Mouse (Mus musculus) limb, embryonic 13.5 days (tissue): ENCODE measurements around the gene Shc3. TPM values are rescaled to one million over a fixed set of nuclear protein-coding genes. Genes with fewer than 3 reads are reported as not detected.

Experiments used
- ATAC-seq: fragments of 200-750 bp; cut with Nextera tagmentation; 2 replicates; pipeline ENCODE4 v1.8.0; 2017; ENCODE audit warnings: low read depth, moderate number of reproducible peaks, moderate TSS enrichment; ENCODE audit not compliant: low FRiP score
- H3K27ac ChIP-seq: fragments of 300-500 bp; sonication (generic); 2 replicates; pipeline ENCODE4 v1.5.1; 2015; ENCODE audit warnings: inconsistent platforms, mild to moderate bottlenecking, moderate library complexity
- H3K27me3 ChIP-seq: fragments of 300-500 bp; sonication (generic); 2 replicates; pipeline ENCODE4 v1.6.1; 2015; ENCODE audit warnings: mild to moderate bottlenecking, inconsistent platforms
- H3K36me3 ChIP-seq: fragments of 300-500 bp; sonication (generic); 2 replicates; pipeline ENCODE4 v1.6.1; 2015; ENCODE audit warnings: inconsistent platforms, mild to moderate bottlenecking, moderate library complexity
- H3K4me1 ChIP-seq: fragments of 300-500 bp; sonication (generic); 2 replicates; pipeline ENCODE4 v1.6.1; 2015; ENCODE audit warnings: inconsistent platforms
- H3K4me2 ChIP-seq: fragments of 300-500 bp; sonication (generic); replicated peaks from 2 replicates; pipeline ENCODE4 v1.6.1; 2015; ENCODE audit warnings: inconsistent platforms, mild to moderate bottlenecking, moderate library complexity
- H3K4me3 ChIP-seq: fragments of 300-500 bp; sonication (generic); 2 replicates; pipeline ENCODE4 v1.5.1; 2015; ENCODE audit warnings: moderate library complexity, mild to moderate bottlenecking, inconsistent platforms
- H3K9ac ChIP-seq: fragments of 300-500 bp; sonication (generic); 2 replicates; pipeline ENCODE4 v1.6.1; 2015; ENCODE audit warnings: mild to moderate bottlenecking, inconsistent platforms
- H3K9me3 ChIP-seq: fragments of 300-500 bp; sonication (generic); 2 replicates; pipeline ENCODE4 v1.6.1; 2016; ENCODE audit warnings: inconsistent platforms
- WGBS: fragments of 180-500 bp; shearing (Covaris S2); methylation state at CpG from one replicate; pipeline ENCODE4 v1.1.7; 2015; 5-methylcytosine and 5-hydroxymethylcytosine counted together
- polyA plus RNA-seq: library from polyadenylated mRNA; unstranded; fragments of >200 nt; fragmentation: Nextera tagmentation; extraction: Ambion mirVana; gene quantifications from 2 replicates; pipeline ENCODE4 v1.2.1, GENCODE M21; 2015

The Shc3 gene
- polyA plus RNA-seq, 1 experiment from 2014 or later, result 0.69 TPM

DNA sequence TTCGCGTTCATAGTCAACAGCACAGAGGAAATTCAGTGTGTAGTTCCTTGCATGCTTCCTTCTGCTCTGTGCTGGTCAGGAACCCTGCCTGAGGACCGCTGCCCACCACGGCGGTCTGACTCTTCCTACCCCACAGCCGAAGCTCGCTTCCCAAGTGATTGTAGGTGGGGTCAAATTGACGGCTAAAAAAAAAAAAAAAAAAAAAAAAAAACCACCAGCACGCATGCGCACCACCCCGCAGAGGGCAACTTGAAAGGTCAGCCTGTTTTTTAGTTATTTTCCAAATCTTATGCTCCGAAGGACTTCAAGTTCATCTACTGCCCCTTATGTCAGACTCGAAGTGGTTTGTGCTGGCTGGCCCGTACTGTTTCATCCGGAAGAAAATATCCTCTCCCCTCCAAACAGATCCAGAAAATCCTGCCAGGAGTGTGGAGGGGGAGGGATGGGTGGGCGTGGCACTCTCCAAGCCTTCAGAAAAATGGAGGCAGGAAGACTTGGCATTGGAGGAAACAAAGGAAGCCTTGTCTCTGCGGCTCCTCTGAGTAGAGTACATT, 100.4 kb downstream of the Shc3 start:
- Histone ChIP-seq H3K9ac (no peak overlapping the region), H3K9me3 (no peaks in the 10 kb centered on the region), H3K27ac (no peak overlapping the region), H3K4me3 (no peak overlapping the region), H3K4me1 (0 out of 2 replicates have a peak, but pooled peaks cover 4% of the 10 kb centered on the region), H3K36me3 (no peaks in the 10 kb centered on the region), H3K27me3 (peaks cover 3% of the 10 kb centered on the region; the same call in 1 of the 2 replicates), H3K4me2 (no peak overlapping the region)
- WGBS, result 76% methylated on average over 17 of the region's 17 CpGs
- ATAC-seq, result no peak

DNA sequence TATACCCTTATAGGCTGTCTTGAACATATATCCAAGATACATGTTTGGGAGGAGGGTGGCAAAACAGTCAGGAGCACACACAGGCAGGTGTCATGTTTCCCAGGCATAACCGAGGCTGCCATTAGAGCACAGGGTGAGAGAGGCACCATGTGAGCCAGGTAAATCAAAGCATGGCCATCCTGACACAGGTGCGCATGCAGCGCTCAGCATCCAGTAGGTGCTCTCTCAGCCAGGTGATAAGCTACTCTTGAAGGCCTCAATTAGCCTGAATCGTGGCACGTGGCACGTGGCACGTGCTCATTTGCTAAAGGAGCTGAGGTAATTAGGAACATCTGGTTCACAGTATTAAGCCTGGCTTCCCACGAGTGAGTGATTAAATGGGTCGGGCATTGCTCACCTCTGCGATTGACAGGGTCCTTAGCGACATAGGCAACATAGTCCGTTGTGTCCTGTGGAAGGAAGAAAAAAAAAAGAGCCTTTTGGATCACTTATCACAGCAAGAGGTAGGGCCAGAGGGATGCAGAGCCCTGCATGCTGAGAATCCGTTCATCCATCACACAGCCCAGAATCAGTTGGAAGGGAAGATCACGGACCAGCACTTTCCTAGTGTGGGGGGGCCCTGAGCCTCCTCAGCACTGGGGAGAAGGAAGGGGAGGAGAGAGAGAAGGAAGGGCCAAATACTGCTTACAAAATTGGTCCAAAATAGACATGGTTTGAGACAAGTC, 102.9 kb downstream of the Shc3 start:
- no peak overlapping the region for H3K9ac ChIP-seq
- H3K4me1 ChIP-seq, result 0 out of 2 replicates have a peak, but pooled peaks cover 4% of the 10 kb centered on the region
- H3K9me3 ChIP-seq, result no peaks in the 10 kb centered on the region
- no peak for ATAC-seq
- no peaks in the 10 kb centered on the region for H3K36me3 ChIP-seq
- H3K27ac ChIP-seq, result no peak overlapping the region
- no peak overlapping the region for H3K4me2 ChIP-seq
- peaks cover 3% of the 10 kb centered on the region; the same call in 1 of the 2 replicates for H3K27me3 ChIP-seq
- 33% methylated on average over 14 of the region's 14 CpGs for WGBS
- no peak overlapping the region for H3K4me3 ChIP-seq

DNA sequence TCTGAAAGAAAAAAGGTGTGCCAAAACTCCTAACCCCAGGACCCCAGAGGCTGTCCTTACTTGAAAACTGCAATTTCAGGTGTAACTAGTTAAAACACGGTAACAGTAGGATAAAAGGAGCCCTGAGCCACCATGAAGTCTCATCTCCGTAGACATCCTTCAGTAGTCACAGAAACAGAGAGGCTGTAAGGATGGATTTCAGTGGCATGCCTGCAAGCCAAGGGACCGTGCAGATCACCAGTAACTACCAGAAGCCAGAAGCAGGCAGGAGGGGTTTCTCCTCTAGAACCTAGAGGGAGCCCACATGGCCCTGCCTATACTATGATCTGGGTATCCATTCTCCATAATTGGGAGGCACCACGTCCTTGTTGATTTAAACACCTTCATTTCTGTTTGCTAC, 104.9 kb downstream of the Shc3 start:
- Histone ChIP-seq H3K9me3 (no peaks in the 10 kb centered on the region), H3K27me3 (peaks cover 3% of the 10 kb centered on the region; the same call in 1 of the 2 replicates), H3K36me3 (no peaks in the 10 kb centered on the region), H3K4me3 (no peak overlapping the region), H3K27ac (no peak overlapping the region), H3K4me2 (no peak overlapping the region), H3K9ac (no peak overlapping the region), H3K4me1 (0 out of 2 replicates have a peak, but pooled peaks cover 4% of the 10 kb centered on the region)
- no peak for ATAC-seq
- 61% methylated on average over 4 of the region's 4 CpGs for WGBS

DNA sequence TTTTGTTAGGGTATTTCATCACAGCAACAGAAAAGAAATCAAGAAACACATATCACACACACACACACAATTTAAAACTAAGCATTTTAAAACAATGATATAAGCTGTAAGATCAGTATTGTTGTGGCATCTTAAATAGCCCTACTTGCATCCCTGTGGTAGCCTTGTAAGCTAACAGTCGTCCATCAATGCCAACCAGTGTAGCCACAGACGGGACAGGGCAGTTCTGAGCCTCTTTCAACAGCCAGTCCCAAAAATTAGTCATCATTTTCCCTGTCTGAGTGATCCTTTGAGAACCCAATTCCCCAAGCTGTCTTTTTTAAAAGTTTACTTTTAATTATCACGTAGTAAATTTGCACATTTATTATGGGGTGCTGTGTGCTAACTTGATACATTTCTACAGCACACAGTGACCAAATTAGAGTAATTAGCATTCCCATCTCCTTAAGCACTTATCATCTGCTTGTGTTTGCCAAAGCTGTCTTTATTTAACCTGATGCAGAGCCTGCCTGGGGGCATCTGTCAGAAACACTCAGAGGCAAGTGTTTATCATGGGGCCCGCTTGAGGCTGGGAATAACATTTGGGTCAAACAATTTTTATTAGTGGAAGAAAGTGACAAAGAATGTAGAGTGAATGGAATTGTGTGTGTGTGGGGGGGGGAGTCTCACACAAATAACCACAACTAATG, 112.9 kb downstream of the Shc3 start:
- H3K36me3 ChIP-seq, result no peaks in the 10 kb centered on the region
- ATAC-seq, result no peak
- 21% methylated on average over 4 of the region's 4 CpGs for WGBS
- no peaks in the 10 kb centered on the region for H3K27me3 ChIP-seq
- no peaks in the 10 kb centered on the region for H3K4me1 ChIP-seq
- no peak overlapping the region for H3K27ac ChIP-seq
- no peak overlapping the region for H3K9ac ChIP-seq
- H3K9me3 ChIP-seq, result no peaks in the 10 kb centered on the region
- no peak overlapping the region for H3K4me2 ChIP-seq
- H3K4me3 ChIP-seq, result no peak overlapping the region

DNA sequence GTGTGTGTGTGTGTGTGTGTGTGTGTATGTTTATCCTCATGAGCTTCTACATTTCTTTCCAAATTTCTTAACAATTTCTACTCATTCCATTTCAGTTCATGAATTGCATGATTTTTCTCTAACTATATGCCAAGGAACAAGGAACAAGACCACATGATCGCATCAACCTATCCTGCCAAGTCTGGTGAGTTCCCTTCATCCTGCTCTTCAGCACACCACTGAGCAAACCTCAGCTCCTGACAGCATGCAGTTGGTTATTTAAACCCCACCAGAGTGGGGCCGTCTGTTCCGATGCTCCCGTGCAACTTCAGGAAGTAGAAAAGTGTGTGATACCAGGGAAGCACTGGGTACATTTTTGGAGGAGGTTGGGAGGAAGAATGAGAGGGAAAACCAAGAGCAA, 122.7 kb downstream of the Shc3 start:
- no peak for ATAC-seq
- no peaks in the 10 kb centered on the region for H3K4me1 ChIP-seq
- no peaks in the 10 kb centered on the region for H3K9me3 ChIP-seq
- H3K4me3 ChIP-seq, result no peak overlapping the region
- H3K4me2 ChIP-seq, result no peak overlapping the region
- H3K27me3 ChIP-seq, result no peaks in the 10 kb centered on the region
- no peak overlapping the region for H3K9ac ChIP-seq
- WGBS, result 73% methylated on average over 4 of the region's 4 CpGs
- H3K36me3 ChIP-seq, result no peaks in the 10 kb centered on the region
- H3K27ac ChIP-seq, result no peak overlapping the region

DNA sequence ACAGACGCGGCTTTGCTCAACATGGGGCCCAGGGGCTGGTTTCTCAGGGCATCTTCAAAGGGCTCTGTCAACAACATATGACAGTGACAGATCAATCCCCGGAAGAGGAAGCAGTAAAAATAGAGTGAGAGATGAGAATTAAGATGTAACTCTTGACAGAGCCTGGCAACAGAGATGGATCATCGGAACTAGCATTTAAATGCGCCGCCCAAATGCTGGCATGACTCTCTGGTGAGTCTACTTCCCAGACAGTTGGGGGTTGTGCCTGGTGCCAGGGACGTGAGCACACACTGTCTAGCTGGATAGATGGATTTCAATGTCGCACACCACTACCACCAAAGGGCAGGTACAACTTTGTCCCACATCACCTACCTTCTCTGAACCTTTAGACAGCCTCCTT, 126.3 kb downstream of the Shc3 start:
- H3K27ac ChIP-seq, result no peak overlapping the region
- H3K27me3 ChIP-seq, result no peaks in the 10 kb centered on the region
- ATAC-seq, result no peak
- no peaks in the 10 kb centered on the region for H3K36me3 ChIP-seq
- H3K9me3 ChIP-seq, result no peaks in the 10 kb centered on the region
- no peaks in the 10 kb centered on the region for H3K4me1 ChIP-seq
- WGBS, result 85% methylated on average over 8 of the region's 8 CpGs
- no peak overlapping the region for H3K4me2 ChIP-seq
- no peak overlapping the region for H3K4me3 ChIP-seq
- no peak overlapping the region for H3K9ac ChIP-seq

DNA sequence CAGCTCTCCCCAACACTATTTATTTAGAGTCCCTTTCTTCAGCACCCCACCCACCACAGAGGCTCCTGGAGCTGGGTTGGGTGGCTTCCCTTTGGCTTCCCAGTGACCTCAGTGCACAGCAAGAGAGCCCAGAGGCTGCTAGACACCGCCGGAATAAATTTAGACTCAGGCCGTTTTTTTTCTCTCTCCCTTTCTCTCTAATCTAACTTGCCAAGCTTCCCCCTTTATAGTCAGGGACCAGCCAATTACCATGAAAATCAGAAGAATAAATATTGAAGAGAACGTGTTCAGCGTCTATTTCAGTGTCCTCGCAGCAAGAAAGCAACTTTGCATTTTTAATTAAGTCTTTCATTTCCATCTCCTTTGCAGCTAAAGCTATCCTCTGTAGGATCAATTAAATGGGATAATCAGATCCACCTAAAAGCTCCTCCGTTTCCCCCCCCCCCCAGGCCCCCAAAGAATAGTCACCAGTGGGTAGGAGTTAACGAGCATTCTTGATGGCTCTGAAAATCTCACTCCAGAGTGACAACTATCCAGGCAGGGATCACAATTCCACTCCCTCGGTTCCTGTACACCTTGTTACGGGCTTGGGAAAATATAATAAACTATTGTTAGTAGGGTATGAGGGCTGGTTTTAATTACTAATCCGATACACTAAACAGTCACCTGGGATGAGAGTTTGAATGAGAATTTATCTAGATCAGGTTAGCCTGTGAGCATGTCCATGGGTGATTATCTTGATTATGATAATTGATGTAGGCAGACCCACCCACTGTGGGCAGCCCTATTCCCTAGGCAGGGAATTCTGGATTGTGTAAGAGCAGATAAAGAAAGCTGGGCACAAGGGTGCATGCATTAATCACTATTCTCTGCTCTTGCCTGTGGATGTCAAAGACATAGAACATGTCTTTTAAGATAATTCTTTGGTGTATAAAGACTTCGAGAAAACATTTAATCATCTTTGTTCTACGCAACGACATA, 131.8 kb downstream of the Shc3 start:
- 72% methylated on average over 14 of the region's 14 CpGs for WGBS
- Histone ChIP-seq H3K36me3 (no peaks in the 10 kb centered on the region), H3K9me3 (no peaks in the 10 kb centered on the region), H3K4me2 (no peak overlapping the region), H3K9ac (no peak overlapping the region), H3K27ac (no peak overlapping the region), H3K4me1 (no peaks in the 10 kb centered on the region), H3K4me3 (no peak overlapping the region), H3K27me3 (0 out of 2 replicates have a peak, but pooled peaks cover 3% of the 10 kb centered on the region)
- ATAC-seq, result no peak

DNA sequence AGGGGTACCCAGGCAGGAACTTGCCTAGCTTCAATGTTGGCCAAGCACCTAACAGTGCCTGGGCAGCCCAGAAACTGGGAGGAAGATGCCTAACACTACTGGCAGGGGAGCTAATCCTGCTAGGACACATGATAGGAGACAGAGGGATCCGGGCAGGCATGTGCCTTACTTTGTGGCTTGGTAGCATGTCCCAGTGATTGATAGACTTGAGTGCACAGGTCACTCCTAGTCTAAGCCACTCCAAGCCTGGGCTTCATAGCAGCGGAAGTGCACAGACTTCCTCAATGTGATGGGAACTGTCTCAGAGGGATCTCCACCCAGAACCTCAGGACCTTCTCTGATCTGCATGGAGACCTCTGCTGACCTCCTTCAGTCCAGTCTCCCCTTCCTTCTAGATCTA, 134.1 kb downstream of the Shc3 start:
- WGBS, result 48% methylated on average over 2 of the region's 2 CpGs
- H3K4me1 ChIP-seq, result no peaks in the 10 kb centered on the region
- no peak overlapping the region for H3K9ac ChIP-seq

DNA sequence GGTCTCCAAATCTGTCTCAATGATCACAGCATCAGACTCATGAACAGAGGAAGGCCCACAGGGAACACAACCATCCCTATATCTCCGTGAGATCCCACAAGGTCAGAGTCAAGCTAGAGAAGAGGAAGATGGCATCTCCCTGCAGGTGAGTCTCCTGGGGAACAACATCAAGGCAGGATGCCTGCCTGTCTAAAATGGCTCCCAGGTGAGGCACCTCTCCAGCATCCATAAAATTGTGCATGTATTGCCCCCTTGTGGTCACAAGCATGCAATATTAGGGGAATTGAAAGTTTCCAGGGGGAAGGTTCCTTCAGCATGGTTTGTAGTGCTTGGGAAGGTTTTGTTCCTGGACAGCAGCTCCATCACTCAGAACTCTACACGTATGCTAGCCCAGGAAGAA, 134.8 kb downstream of the Shc3 start:
- no peak overlapping the region for H3K4me3 ChIP-seq

More for the DNA sequence above, 134.1 kb downstream of the Shc3 start:
- no peaks in the 10 kb centered on the region for H3K9me3 ChIP-seq
- no peak for ATAC-seq
- 0 out of 2 replicates have a peak, but pooled peaks cover 3% of the 10 kb centered on the region for H3K27me3 ChIP-seq
- no peaks in the 10 kb centered on the region for H3K36me3 ChIP-seq
- H3K4me2 ChIP-seq, result no peak overlapping the region
- no peak overlapping the region for H3K4me3 ChIP-seq
- no peak overlapping the region for H3K27ac ChIP-seq

DNA sequence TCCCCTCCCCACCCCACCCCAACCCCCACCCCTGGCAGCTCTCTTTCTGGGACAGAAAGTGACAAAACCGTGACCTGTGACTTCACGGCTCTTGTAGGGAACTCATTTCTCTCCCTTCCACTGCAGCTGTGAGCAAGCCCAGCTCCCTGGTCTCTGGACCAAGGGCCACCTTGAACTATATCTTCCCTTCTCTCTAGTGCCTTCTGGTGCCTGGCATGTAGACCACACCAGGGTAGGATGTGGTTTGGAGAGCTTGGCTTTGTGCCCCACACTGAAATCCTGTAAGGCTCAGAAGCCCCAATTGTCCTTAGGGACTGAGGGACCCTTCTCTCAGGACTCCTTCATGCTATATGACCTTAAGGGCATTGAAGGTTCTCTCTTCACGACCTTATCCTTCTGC, 135.8 kb downstream of the Shc3 start:
- no peak for ATAC-seq

More for the DNA sequence above, 134.8 kb downstream of the Shc3 start:
- Histone ChIP-seq H3K27ac (no peak overlapping the region), H3K27me3 (0 out of 2 replicates have a peak, but pooled peaks cover 3% of the 10 kb centered on the region), H3K9ac (no peak overlapping the region), H3K4me2 (no peak overlapping the region), H3K4me1 (no peaks in the 10 kb centered on the region), H3K9me3 (no peaks in the 10 kb centered on the region), H3K36me3 (no peaks in the 10 kb centered on the region)
- WGBS, result 64% methylated on average over 2 of the region's 2 CpGs
- ATAC-seq, result no peak

DNA sequence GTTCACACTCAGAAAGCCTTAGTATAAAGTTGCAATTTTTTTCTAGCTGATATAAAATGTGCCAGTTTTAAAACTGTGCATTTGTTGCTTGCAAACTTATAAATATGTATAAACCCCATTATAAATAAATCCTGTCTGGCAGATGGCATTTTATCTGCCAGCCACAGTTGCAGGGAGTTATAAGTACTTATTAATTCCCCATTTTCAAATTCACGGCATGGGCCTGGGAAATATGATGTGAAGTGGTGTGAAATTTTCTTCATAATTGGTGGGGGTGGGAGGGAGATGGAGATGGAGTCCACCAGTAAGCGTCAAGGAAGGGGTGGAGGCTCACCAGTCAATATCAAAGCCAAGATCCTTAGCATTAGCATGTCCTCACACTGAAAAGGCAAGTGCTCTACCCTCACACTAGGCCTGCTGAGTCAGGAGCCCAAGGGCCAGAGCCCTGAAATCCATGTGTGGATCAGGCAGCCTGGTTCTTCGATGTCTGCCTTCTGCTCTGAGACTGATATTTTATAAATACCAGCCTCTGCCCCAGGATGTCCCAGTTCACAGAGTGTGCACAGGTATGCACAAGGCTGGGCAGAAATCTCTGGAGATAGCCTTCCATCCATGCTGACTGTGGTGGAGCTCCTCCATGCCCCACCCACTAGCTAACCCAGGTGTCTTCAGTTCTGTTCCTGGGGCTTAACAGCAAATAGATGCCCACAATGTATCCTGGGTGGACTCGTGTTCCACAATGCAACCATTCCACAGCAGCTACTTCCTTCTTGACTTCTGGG, 143.4 kb downstream of the Shc3 start:
- WGBS, result 76% methylated on average over 4 of the region's 4 CpGs

More for the DNA sequence above, 135.8 kb downstream of the Shc3 start:
- no peak overlapping the region for H3K9ac ChIP-seq
- WGBS, result 42% methylated on average over 3 of the region's 3 CpGs
- H3K27ac ChIP-seq, result no peak overlapping the region
- no peak overlapping the region for H3K4me2 ChIP-seq
- no peaks in the 10 kb centered on the region for H3K9me3 ChIP-seq
- H3K4me3 ChIP-seq, result no peak overlapping the region
- no peaks in the 10 kb centered on the region for H3K4me1 ChIP-seq
- 0 out of 2 replicates have a peak, but pooled peaks cover 3% of the 10 kb centered on the region for H3K27me3 ChIP-seq
- H3K36me3 ChIP-seq, result no peaks in the 10 kb centered on the region

More for the DNA sequence above, 143.4 kb downstream of the Shc3 start:
- Histone ChIP-seq H3K9me3 (no peaks in the 10 kb centered on the region), H3K4me1 (0 out of 2 replicates have a peak, but pooled peaks cover 5% of the 10 kb centered on the region), H3K27me3 (no peaks in the 10 kb centered on the region), H3K4me3 (no peak overlapping the region), H3K9ac (no peak overlapping the region), H3K4me2 (no peak overlapping the region), H3K36me3 (peaks cover 25% of the 10 kb centered on the region), H3K27ac (no peak overlapping the region)
- ATAC-seq, result no peak
